Mouse (Mus musculus): ENCODE results near the gene Foxr1. TPM values are rescaled to one million over a fixed set of nuclear protein-coding genes. Genes with fewer than 3 reads are reported as not detected.

The Foxr1 gene
- polyA plus RNA-seq, 1 experiment, result not detected

GRCm38 (mm10) chr9:44398087-44398486 is 42.8 kb downstream of the Foxr1 start:
- H3K9me3 ChIP-seq (ENCODE audit: control insufficient read depth, low read length), result no peaks in the 10 kb centered on the region
- H3K4me3 ChIP-seq (replicated peaks), result peak overlapping the region; percentile 81
- H3K4me1 ChIP-seq (ENCODE audit: control insufficient read depth), result peaks cover 43% of the 10 kb centered on the region

GRCm38 (mm10) chr9:44396684-44397411 is 44.1 kb downstream of the Foxr1 start, which contains the start of gene Slc37a4:
Gene Slc37a4 (plus strand): TSS chr9:44396852.
- Histone ChIP-seq H3K4me1 (ENCODE audit: control insufficient read depth) (peaks cover 43% of the 10 kb centered on the region), H3K36me3 (ENCODE audit: control insufficient read depth) (peaks cover 40% of the 10 kb centered on the region), H3K4me3 (replicated peaks) (peak within 1 kb of the TSS; percentile 81), H3K9me3 (ENCODE audit: control insufficient read depth, low read length) (no peaks in the 10 kb centered on the region), H3K27me3 (ENCODE audit: control insufficient read depth) (no peaks in the 10 kb centered on the region)
- TF ChIP-seq GATA1 (IDR thresholded peaks at IDR 0.05; ENCODE audit: low read length) (no peak), TAL1 (IDR thresholded peaks at IDR 0.05; ENCODE audit: low read length) (no peak)

More at GRCm38 (mm10) chr9:44398087-44398486, 42.8 kb downstream of the Foxr1 start:
- Histone ChIP-seq H3K27me3 (ENCODE audit: control insufficient read depth) (no peaks in the 10 kb centered on the region), H3K36me3 (ENCODE audit: control insufficient read depth) (peaks cover 48% of the 10 kb centered on the region)
- TF ChIP-seq GATA1 (IDR thresholded peaks at IDR 0.05; ENCODE audit: low read length) (no peak), TAL1 (IDR thresholded peaks at IDR 0.05; ENCODE audit: low read length) (no peak)

GRCm38 (mm10) chr9:44391466-44391865 is 49.5 kb downstream of the Foxr1 start:
- peaks cover 57% of the 10 kb centered on the region for H3K36me3 ChIP-seq (ENCODE audit: control insufficient read depth)

GRCm38 (mm10) chr9:44389273-44389672 is 51.7 kb downstream of the Foxr1 start:
- H3K4me3 ChIP-seq (replicated peaks), result no peak overlapping the region

More at GRCm38 (mm10) chr9:44391466-44391865, 49.5 kb downstream of the Foxr1 start:
- no peaks in the 10 kb centered on the region for H3K9me3 ChIP-seq (ENCODE audit: control insufficient read depth, low read length)
- H3K27me3 ChIP-seq (ENCODE audit: control insufficient read depth), result no peaks in the 10 kb centered on the region
- peaks cover 18% of the 10 kb centered on the region for H3K4me1 ChIP-seq (ENCODE audit: control insufficient read depth)
- H3K4me3 ChIP-seq (replicated peaks), result no peak overlapping the region
- TF ChIP-seq TAL1 (IDR thresholded peaks at IDR 0.05; ENCODE audit: low read length) (no peak), GATA1 (IDR thresholded peaks at IDR 0.05; ENCODE audit: low read length) (no peak)

GRCm38 (mm10) chr9:44387221-44387620 is 53.7 kb downstream of the Foxr1 start:
- Histone ChIP-seq H3K9me3 (ENCODE audit: control insufficient read depth, low read length) (no peaks in the 10 kb centered on the region), H3K36me3 (ENCODE audit: control insufficient read depth) (peaks cover 97% of the 10 kb centered on the region), H3K27me3 (ENCODE audit: control insufficient read depth) (no peaks in the 10 kb centered on the region), H3K4me1 (ENCODE audit: control insufficient read depth) (peaks cover 9% of the 10 kb centered on the region), H3K4me3 (replicated peaks) (no peak overlapping the region)
- no peak for TF ChIP-seq TAL1 (IDR thresholded peaks at IDR 0.05; ENCODE audit: low read length)
- no peak for TF ChIP-seq GATA1 (IDR thresholded peaks at IDR 0.05; ENCODE audit: low read length)

More at GRCm38 (mm10) chr9:44389273-44389672, 51.7 kb downstream of the Foxr1 start:
- Histone ChIP-seq H3K36me3 (ENCODE audit: control insufficient read depth) (peaks cover 79% of the 10 kb centered on the region), H3K9me3 (ENCODE audit: control insufficient read depth, low read length) (no peaks in the 10 kb centered on the region), H3K27me3 (ENCODE audit: control insufficient read depth) (no peaks in the 10 kb centered on the region), H3K4me1 (ENCODE audit: control insufficient read depth) (peaks cover 10% of the 10 kb centered on the region)
- TF ChIP-seq TAL1 (IDR thresholded peaks at IDR 0.05; ENCODE audit: low read length) (no peak), GATA1 (IDR thresholded peaks at IDR 0.05; ENCODE audit: low read length) (no peak)

GRCm38 (mm10) chr9:44384596-44384995 is 56.3 kb downstream of the Foxr1 start:
- no peak overlapping the region for H3K4me3 ChIP-seq (replicated peaks)
- peaks cover 94% of the 10 kb centered on the region for H3K36me3 ChIP-seq (ENCODE audit: control insufficient read depth)
- peaks cover 23% of the 10 kb centered on the region for H3K4me1 ChIP-seq (ENCODE audit: control insufficient read depth)
- H3K9me3 ChIP-seq (ENCODE audit: control insufficient read depth, low read length), result no peaks in the 10 kb centered on the region
- TF ChIP-seq GATA1 (IDR thresholded peaks at IDR 0.05; ENCODE audit: low read length) (no peak), TAL1 (IDR thresholded peaks at IDR 0.05; ENCODE audit: low read length) (no peak)
- H3K27me3 ChIP-seq (ENCODE audit: control insufficient read depth), result no peaks in the 10 kb centered on the region

Other genes with a start within 250 kb of the Foxr1 start
- gene Cbl, start 207.1 kb downstream of the Foxr1 start, polyA plus RNA-seq (2012), result 0.13 and 0.16 TPM in 2 replicates
- gene Ccdc153, start 200.5 kb downstream of the Foxr1 start, polyA plus RNA-seq (2012), result not detected in 2 replicates
- gene Pdzd3, start 189.7 kb downstream of the Foxr1 start, polyA plus RNA-seq (2012), result not detected in 2 replicates
- 0.07 TPM in 1 of 2 replicates, not detected in the other for gene Nlrx1, start 172.5 kb downstream of the Foxr1 start, polyA plus RNA-seq (2012)
- 19.1 and 19.9 TPM in 2 replicates for gene Abcg4, start 152.5 kb downstream of the Foxr1 start, polyA plus RNA-seq (2012)
- gene Hinfp, start 135.5 kb downstream of the Foxr1 start, polyA plus RNA-seq (2012), result 0.57 and 0.75 TPM in 2 replicates
- 24.5 and 25.4 TPM in 2 replicates for gene C2cd2l, start 120.9 kb downstream of the Foxr1 start, polyA plus RNA-seq (2012)
- gene Dpagt1, start 115.1 kb downstream of the Foxr1 start, polyA plus RNA-seq (2012), result 0.15 and 0.20 TPM in 2 replicates
- gene H2afx, start 106.4 kb downstream of the Foxr1 start, polyA plus RNA-seq (2012), result 364 and 434 TPM in 2 replicates
- 331 and 361 TPM in 2 replicates for gene Hmbs, start 96.9 kb downstream of the Foxr1 start, polyA plus RNA-seq (2012)
- 1.4 and 1.5 TPM in 2 replicates for gene Vps11, start 79.5 kb downstream of the Foxr1 start, polyA plus RNA-seq (2012)
- 0.69 and 0.80 TPM in 2 replicates for gene Hyou1, start 61.6 kb downstream of the Foxr1 start, polyA plus RNA-seq (2012)
- gene Slc37a4, start 44.3 kb downstream of the Foxr1 start, polyA plus RNA-seq (2012), result 0.23 and 0.31 TPM in 2 replicates
- 16.3 and 35.8 TPM in 2 replicates for gene Rps25, start 34.0 kb downstream of the Foxr1 start, polyA plus RNA-seq (2012)
- gene Trappc4, start 33.5 kb downstream of the Foxr1 start, polyA plus RNA-seq (2012), result 0.37 and 0.65 TPM in 2 replicates
- gene Ccdc84, start 22.6 kb downstream of the Foxr1 start, polyA plus RNA-seq (2012), result 1.1 and 1.5 TPM in 2 replicates
- gene Upk2, start 13.8 kb upstream of the Foxr1 start, polyA plus RNA-seq (2012), result not detected in 2 replicates
- 0.06 and 0.09 TPM in 2 replicates for gene Bcl9l, start 41.7 kb upstream of the Foxr1 start, polyA plus RNA-seq (2012)
- gene Cxcr5, start 120.7 kb upstream of the Foxr1 start, polyA plus RNA-seq (2012), result not detected in 2 replicates
- 1.2 and 1.7 TPM in 2 replicates for gene Ddx6, start 163.8 kb upstream of the Foxr1 start, polyA plus RNA-seq (2012)
- gene Treh, start 232.1 kb upstream of the Foxr1 start, polyA plus RNA-seq (2012), result not detected in 2 replicates

All from erythroblast, embryonic 14.5 days (primary cell).